Mouse (Mus musculus) neural tube, embryonic 14.5 days (tissue): ENCODE data around the gene Gm6169. TPM values are rescaled to one million over a fixed set of nuclear protein-coding genes. Genes with fewer than 3 reads are reported as not detected.

Source experiments
- ATAC-seq: fragments of 200-750 bp; cut with Nextera tagmentation; 2 replicates; pipeline ENCODE4 v1.8.0; 2017; ENCODE audit warnings: low read depth, mild to moderate bottlenecking, moderate TSS enrichment, moderate library complexity
- H3K27ac ChIP-seq: fragments of 300-500 bp; sonication (generic); 2 replicates; pipeline ENCODE4 v1.5.1; 2014; ENCODE audit warnings: low read depth, mild to moderate bottlenecking, control low read depth, low read length, moderate library complexity, mixed read lengths
- H3K27me3 ChIP-seq: fragments of 300-500 bp; sonication (generic); 2 replicates; pipeline ENCODE4 v1.6.1; 2014; ENCODE audit warnings: low read length; ENCODE audit not compliant: control insufficient read depth, insufficient read depth
- H3K36me3 ChIP-seq: fragments of 300-500 bp; sonication (generic); 2 replicates; pipeline ENCODE4 v1.6.1; 2014; ENCODE audit warnings: low read length, mixed read lengths; ENCODE audit not compliant: control insufficient read depth, insufficient read depth
- H3K4me1 ChIP-seq: fragments of 300-500 bp; sonication (generic); 2 replicates; pipeline ENCODE4 v1.6.1; 2014; ENCODE audit warnings: low read length; ENCODE audit not compliant: control insufficient read depth, insufficient read depth
- H3K4me2 ChIP-seq: fragments of 300-500 bp; sonication (generic); 2 replicates; pipeline ENCODE4 v1.6.1; 2014; ENCODE audit warnings: mild to moderate bottlenecking, low read depth, low read length, control low read depth
- H3K4me3 ChIP-seq: fragments of 300-500 bp; sonication (generic); 2 replicates; pipeline ENCODE4 v1.5.1; 2014; ENCODE audit warnings: low read depth, low read length, control low read depth, mixed read lengths
- H3K9ac ChIP-seq: fragments of 300-500 bp; sonication (generic); replicated peaks from 2 replicates; pipeline ENCODE4 v1.6.1; 2014; ENCODE audit warnings: low read depth, mild to moderate bottlenecking, control low read depth, low read length, mixed read lengths
- H3K9me3 ChIP-seq: fragments of 300-500 bp; sonication (generic); 2 replicates; pipeline ENCODE4 v1.6.1; 2016; ENCODE audit warnings: low read length; ENCODE audit not compliant: control insufficient read depth
- WGBS: fragments of 180-500 bp; shearing (Covaris S2); extraction: QIAGEN DNeasy Blood & Tissue Kit; methylation state at CpG from one replicate; pipeline ENCODE4 v1.1.7; 2014; 5-methylcytosine and 5-hydroxymethylcytosine counted together
- polyA plus RNA-seq: library from polyadenylated mRNA; unstranded; fragments of >200 nt; fragmentation: Nextera tagmentation; extraction: Ambion mirVana; gene quantifications from 2 replicates; pipeline ENCODE4 v1.2.1, GENCODE M21; 2014

The Gm6169 gene
- polyA plus RNA-seq, 1 experiment from 2014 or later: 0.67 TPM

DNA sequence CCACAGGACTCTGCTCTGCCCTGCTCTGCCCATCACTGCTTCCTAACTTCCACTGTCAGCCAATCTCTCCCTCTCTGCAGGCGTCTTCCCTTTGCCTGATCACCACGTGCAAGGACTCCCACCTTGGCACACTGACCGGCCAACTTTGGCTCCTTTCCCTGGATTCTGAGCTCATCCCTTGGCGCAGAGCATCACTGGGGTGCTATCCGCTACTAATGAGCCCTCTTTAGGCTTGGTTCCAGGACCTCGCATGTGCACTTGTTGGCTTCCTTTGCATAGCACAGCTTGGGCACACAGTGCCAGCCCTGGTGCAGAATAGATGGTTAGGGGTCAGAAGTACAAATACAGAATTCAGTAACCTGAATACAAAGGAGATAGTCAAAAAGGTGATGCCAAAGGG lies 47.9 kb downstream of the Gm6169 start:
- Histone ChIP-seq H3K27ac (no peak overlapping the region), H3K27me3 (no peaks in the 10 kb centered on the region), H3K9me3 (no peaks in the 10 kb centered on the region), H3K36me3 (no peaks in the 10 kb centered on the region), H3K9ac (no peak overlapping the region), H3K4me3 (no peak overlapping the region), H3K4me2 (no peak overlapping the region), H3K4me1 (no peaks in the 10 kb centered on the region)
- 54% methylated on average over 6 of the region's 6 CpGs for WGBS
- peak; percentile 38; the same call in 1 of the 2 replicates for ATAC-seq

Other genes starting within 250 kb of the Gm6169 start
- gene Gcnt4, start 174.5 kb downstream of the Gm6169 start, polyA plus RNA-seq: 0.19 TPM in 1 of 2 replicates, not detected in the other
- not detected in 2 replicates for gene 1700029F12Rik, start 64.9 kb downstream of the Gm6169 start, polyA plus RNA-seq
- 41.3 and 41.4 TPM in 2 replicates for gene Fam169a, start 32.0 kb downstream of the Gm6169 start, polyA plus RNA-seq
- 36.1 and 40.5 TPM in 2 replicates for gene Gfm2, start 38.7 kb upstream of the Gm6169 start, polyA plus RNA-seq
- 46.9 and 50.3 TPM in 2 replicates for gene Nsa2, start 38.7 kb upstream of the Gm6169 start, polyA plus RNA-seq
- gene Hexb, start 99.1 kb upstream of the Gm6169 start, polyA plus RNA-seq: 48.2 and 54.1 TPM in 2 replicates
- 72.3 and 94.5 TPM in 2 replicates for gene Enc1, start 141.9 kb upstream of the Gm6169 start, polyA plus RNA-seq